Mouse (Mus musculus) embryonic facial prominence, embryonic 12.5 days (tissue): ENCODE results near the gene Abca15. TPM values are rescaled to one million over a fixed set of nuclear protein-coding genes. Genes with fewer than 3 reads are reported as not detected.
A peak's percentile ranks its signal among the peaks of the same experiment; 100 is the strongest.
"Not testable (repeated sequence)": the region's sequence is repeated elsewhere in the genome, so short reads cannot be mapped to it uniquely, and the experiment has no call there.

Source experiments
- ATAC-seq: fragments of 200-750 bp; cut with Nextera tagmentation; 2 replicates; pipeline ENCODE4 v1.8.0; 2017; ENCODE audit not compliant: insufficient number of reproducible peaks, insufficient read depth, low FRiP score, low TSS enrichment
- H3K27ac ChIP-seq: fragments of 300-500 bp; sonication (generic); 2 replicates; pipeline ENCODE4 v1.5.1; 2016; ENCODE audit warnings: mild to moderate bottlenecking
- H3K27me3 ChIP-seq: fragments of 300-500 bp; sonication (generic); 2 replicates; pipeline ENCODE4 v1.6.1; 2016; ENCODE audit warnings: mild to moderate bottlenecking, moderate library complexity
- H3K36me3 ChIP-seq: fragments of 300-500 bp; sonication (generic); 2 replicates; pipeline ENCODE4 v1.6.1; 2016; ENCODE audit warnings: mild to moderate bottlenecking
- H3K4me1 ChIP-seq: fragments of 300-500 bp; sonication (generic); 2 replicates; pipeline ENCODE4 v1.6.1; 2016
- H3K4me2 ChIP-seq: fragments of 300-500 bp; sonication (generic); replicated peaks from 2 replicates; pipeline ENCODE4 v1.6.1; 2016; ENCODE audit warnings: mild to moderate bottlenecking, moderate library complexity
- H3K4me3 ChIP-seq: fragments of 300-500 bp; sonication (generic); 2 replicates; pipeline ENCODE4 v1.5.1; 2016; ENCODE audit warnings: mild to moderate bottlenecking
- H3K9ac ChIP-seq: fragments of 300-500 bp; sonication (generic); 2 replicates; pipeline ENCODE4 v1.6.1; 2016; ENCODE audit warnings: mild to moderate bottlenecking, moderate library complexity
- H3K9me3 ChIP-seq: fragments of 300-500 bp; sonication (generic); 2 replicates; pipeline ENCODE4 v1.6.1; 2016; ENCODE audit warnings: mild to moderate bottlenecking, moderate library complexity
- WGBS: fragments of 180-500 bp; shearing (Covaris S2); methylation state at CpG from one replicate; pipeline ENCODE4 v1.1.7; 2016; 5-methylcytosine and 5-hydroxymethylcytosine counted together
- polyA plus RNA-seq: library from polyadenylated mRNA; unstranded; fragments of >200 nt; fragmentation: Nextera tagmentation; extraction: Ambion mirVana; gene quantifications from 2 replicates; pipeline ENCODE4 v1.2.1, GENCODE M21; 2016

The Abca15 gene
- polyA plus RNA-seq: not detected in 2 replicates

GRCm38 (mm10) chr7:120328087-120328793 lies at the start of gene Abca15:
Abca15 (plus strand) TSS chr7:120328670.
- peak within 1 kb of the TSS; percentile 48 for H3K4me2 ChIP-seq
- no peak within 1 kb of the TSS for H3K27ac ChIP-seq
- H3K9me3 ChIP-seq: no peaks in the 10 kb centered on the region
- H3K36me3 ChIP-seq: no peaks in the 10 kb centered on the region
- H3K9ac ChIP-seq: no peak within 1 kb of the TSS
- ATAC-seq: peak; percentile 57
- WGBS: 83% methylated on average over 22 of the region's 22 CpGs
- peaks cover 2% of the 10 kb centered on the region; the same call in 1 of the 2 replicates for H3K4me1 ChIP-seq
- no peak within 1 kb of the TSS for H3K4me3 ChIP-seq
- no peaks in the 10 kb centered on the region for H3K27me3 ChIP-seq

DNA sequence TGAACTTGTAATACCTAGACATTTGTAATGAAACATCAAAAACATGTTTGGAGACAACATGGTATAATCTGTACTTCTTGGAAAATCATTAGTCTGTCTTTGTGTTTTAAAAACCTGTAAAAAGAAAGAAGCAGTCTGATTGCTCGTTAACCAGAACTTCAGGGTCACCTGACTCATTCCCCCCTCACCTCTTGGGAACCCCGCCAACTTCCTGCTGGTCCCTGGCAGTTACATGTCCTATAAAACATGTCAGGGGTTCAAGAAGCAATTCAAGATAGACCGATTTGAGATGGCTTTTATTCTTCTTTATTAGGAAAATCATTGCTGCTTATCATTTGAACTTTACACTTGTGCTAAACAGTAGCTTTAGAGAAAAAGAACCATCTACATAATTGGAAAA lies 43.2 kb upstream of the Abca15 start:
- Histone ChIP-seq H3K4me3 (no peak overlapping the region), H3K27ac (no peak overlapping the region), H3K36me3 (no peaks in the 10 kb centered on the region), H3K4me2 (no peak overlapping the region), H3K27me3 (no peaks in the 10 kb centered on the region), H3K9me3 (no peaks in the 10 kb centered on the region), H3K4me1 (no peaks in the 10 kb centered on the region), H3K9ac (no peak overlapping the region)
- ATAC-seq: no peak
- WGBS: 69% methylated on average over 3 of the region's 3 CpGs

- Histone ChIP-seq H3K4me3 (no peak overlapping the region), H3K27ac (no peak overlapping the region), H3K9me3 (no peaks in the 10 kb centered on the region), H3K27me3 (no peaks in the 10 kb centered on the region), H3K4me1 (no peaks in the 10 kb centered on the region), H3K4me2 (no peak overlapping the region), H3K9ac (no peak overlapping the region), H3K36me3 (no peaks in the 10 kb centered on the region)
- 62% methylated on average over 1 of the region's 1 CpGs for WGBS
- ATAC-seq: no peak
Measured at GRCm38 (mm10) chr7:120316086-120316485, 12.4 kb upstream of the Abca15 start.

- no peaks in the 10 kb centered on the region for H3K36me3 ChIP-seq
- WGBS: 47% methylated on average over 4 of the region's 4 CpGs
- no peaks in the 10 kb centered on the region for H3K9me3 ChIP-seq
- no peak overlapping the region for H3K9ac ChIP-seq
- H3K4me1 ChIP-seq: peaks cover 2% of the 10 kb centered on the region; the same call in 1 of the 2 replicates
- H3K27me3 ChIP-seq: no peaks in the 10 kb centered on the region
- ATAC-seq: no peak
- H3K4me2 ChIP-seq: no peak overlapping the region
- no peak overlapping the region for H3K4me3 ChIP-seq
- H3K27ac ChIP-seq: no peak overlapping the region
Measured at GRCm38 (mm10) chr7:120322963-120323362, 5.5 kb upstream of the Abca15 start.

DNA sequence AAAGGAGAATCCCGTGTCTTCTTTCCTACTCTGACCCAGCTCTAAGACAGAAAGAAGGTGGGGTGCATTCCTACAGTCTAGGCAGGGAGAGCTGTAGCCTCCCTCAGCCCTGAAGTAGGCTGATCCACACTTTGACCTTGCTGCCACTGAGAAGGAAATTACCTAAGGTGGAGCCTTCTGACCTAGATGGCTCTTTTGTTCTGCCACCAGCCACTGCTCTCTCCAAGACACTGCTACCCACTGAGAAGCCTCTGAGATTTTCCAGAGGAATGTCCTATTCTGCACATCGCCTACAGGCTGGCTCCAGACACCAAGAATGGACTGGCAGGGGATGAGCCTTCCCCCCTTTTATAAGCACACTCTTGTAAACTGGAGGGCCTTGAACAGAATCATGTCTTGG lies 2.6 kb upstream of the Abca15 start:
- H3K4me1 ChIP-seq, H3K27ac ChIP-seq, ATAC-seq, H3K4me3 ChIP-seq, H3K9me3 ChIP-seq, H3K36me3 ChIP-seq, H3K9ac ChIP-seq, H3K4me2 ChIP-seq, H3K27me3 ChIP-seq: not testable (repeated sequence)
- 58% methylated on average over 2 of the region's 2 CpGs for WGBS

GRCm38 (mm10) chr7:120327220-120328073 lies 1.0 kb upstream of the Abca15 start:
- no peaks in the 10 kb centered on the region for H3K27me3 ChIP-seq
- H3K9me3 ChIP-seq: no peaks in the 10 kb centered on the region
- H3K4me2 ChIP-seq: peak overlapping the region; percentile 48
- no peak overlapping the region for H3K4me3 ChIP-seq
- peak; percentile 57; the same call in 1 of the 2 replicates for ATAC-seq
- H3K27ac ChIP-seq: no peak overlapping the region
- H3K36me3 ChIP-seq: no peaks in the 10 kb centered on the region
- 14% methylated on average over 22 of the region's 22 CpGs for WGBS
- peaks cover 2% of the 10 kb centered on the region; the same call in 1 of the 2 replicates for H3K4me1 ChIP-seq
- no peak overlapping the region for H3K9ac ChIP-seq

DNA sequence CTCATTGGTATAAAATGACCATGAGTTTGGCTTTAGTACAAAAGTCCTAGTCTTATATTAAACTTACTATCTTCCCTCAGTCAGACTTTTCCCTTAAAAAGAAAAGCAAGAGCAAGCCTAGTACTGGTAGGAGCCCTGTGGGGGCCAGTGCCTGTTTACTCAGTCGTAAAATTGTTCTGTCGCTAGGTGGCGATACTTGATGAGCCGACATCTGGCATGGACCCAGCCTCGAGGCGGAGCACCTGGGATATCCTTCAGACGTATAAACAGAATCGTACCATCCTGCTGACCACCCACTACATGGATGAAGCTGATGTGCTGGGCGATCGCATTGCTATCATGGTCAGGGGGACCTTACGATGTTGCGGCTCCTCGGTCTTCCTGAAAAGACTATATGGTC lies 32.7 kb downstream of the Abca15 start:
- no peaks in the 10 kb centered on the region for H3K27me3 ChIP-seq
- H3K4me3 ChIP-seq: no peak overlapping the region
- no peak overlapping the region for H3K4me2 ChIP-seq
- H3K9me3 ChIP-seq: no peaks in the 10 kb centered on the region
- ATAC-seq: no peak
- H3K9ac ChIP-seq: no peak overlapping the region
- H3K4me1 ChIP-seq: no peaks in the 10 kb centered on the region
- H3K27ac ChIP-seq: no peak overlapping the region
- 34% methylated on average over 13 of the region's 13 CpGs for WGBS
- H3K36me3 ChIP-seq: no peaks in the 10 kb centered on the region

DNA sequence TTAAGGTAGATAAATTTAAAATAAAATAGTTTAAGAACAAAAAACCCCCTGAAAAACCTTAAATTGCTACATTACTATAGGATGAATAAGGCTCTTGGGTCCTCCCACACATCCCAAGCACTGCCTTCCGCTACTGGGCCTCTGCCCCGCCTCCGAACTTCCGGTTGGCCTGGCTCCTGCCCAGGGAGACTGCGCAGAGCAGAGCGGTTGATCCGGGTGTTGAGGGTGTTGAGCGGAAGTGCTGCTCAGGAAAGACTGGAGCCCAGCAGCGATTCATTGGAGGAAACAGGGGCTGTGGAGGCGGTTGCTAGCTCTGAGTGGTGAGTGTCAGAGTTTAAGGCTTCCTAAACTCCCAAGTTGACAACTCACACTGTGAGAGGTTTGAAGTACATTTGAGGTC lies 81.0 kb downstream of the Abca15 start, which contains the start of gene Abca16:
Gene Abca16, plus strand, starts transcription at position 201 of the 400 bp plus-strand sequence.
- no peak for ATAC-seq
- Histone ChIP-seq H3K27ac (no peak within 1 kb of the TSS), H3K9me3 (no peaks in the 10 kb centered on the region), H3K27me3 (no peaks in the 10 kb centered on the region), H3K9ac (no peak within 1 kb of the TSS), H3K4me1 (no peaks in the 10 kb centered on the region), H3K36me3 (no peaks in the 10 kb centered on the region), H3K4me3 (no peak within 1 kb of the TSS), H3K4me2 (no peak within 1 kb of the TSS)
- WGBS: 59% methylated on average over 10 of the region's 10 CpGs

DNA sequence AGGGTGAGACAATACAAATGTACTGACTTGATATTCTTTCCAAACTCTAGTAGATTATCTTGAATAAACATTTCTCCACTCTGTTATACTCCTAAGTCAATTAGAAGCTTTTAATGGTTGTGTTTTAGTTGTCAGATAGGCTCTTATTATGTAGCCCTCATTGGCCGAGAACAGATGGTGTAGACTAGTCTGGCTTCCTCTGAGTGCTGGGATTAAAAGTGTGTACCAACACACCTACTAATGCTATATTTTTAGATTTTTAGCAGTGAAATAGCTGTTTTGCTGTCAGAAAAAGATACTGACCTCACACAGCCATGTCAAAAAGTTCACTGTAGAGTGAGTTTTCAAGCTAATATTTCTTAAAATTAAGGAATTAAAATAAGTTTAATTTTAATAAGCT lies 83.9 kb downstream of the Abca15 start:
- 73% methylated on average over 1 of the region's 1 CpGs for WGBS
- H3K36me3 ChIP-seq: no peaks in the 10 kb centered on the region

DNA sequence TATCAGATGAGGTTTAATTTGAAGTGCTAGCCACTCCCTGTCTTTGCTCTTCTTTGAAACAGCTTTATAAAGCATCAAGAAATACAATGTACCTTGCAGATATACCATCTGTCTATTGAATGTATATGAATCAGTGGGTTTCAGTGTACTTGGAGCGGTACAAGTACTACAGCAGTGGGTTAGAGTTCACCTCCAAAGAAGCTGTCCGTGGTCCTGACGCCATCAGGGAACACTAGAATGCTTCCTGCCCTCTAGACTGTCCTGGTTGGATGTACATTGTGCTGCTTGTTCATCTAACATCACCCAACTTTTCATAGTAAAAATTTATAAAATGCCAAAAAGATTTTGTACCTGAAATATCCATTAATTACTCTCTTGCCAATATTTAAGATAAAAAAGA lies 98.2 kb downstream of the Abca15 start:
- WGBS: 28% methylated on average over 3 of the region's 3 CpGs
- Histone ChIP-seq H3K9ac (no peak overlapping the region), H3K27me3 (no peaks in the 10 kb centered on the region), H3K9me3 (no peaks in the 10 kb centered on the region), H3K4me3 (no peak overlapping the region), H3K4me2 (no peak overlapping the region), H3K4me1 (no peaks in the 10 kb centered on the region), H3K36me3 (no peaks in the 10 kb centered on the region), H3K27ac (no peak overlapping the region)
- ATAC-seq: no peak

More for the DNA sequence above, 83.9 kb downstream of the Abca15 start:
- Histone ChIP-seq H3K9ac (no peak overlapping the region), H3K4me2 (no peak overlapping the region), H3K4me3 (no peak overlapping the region), H3K27me3 (no peaks in the 10 kb centered on the region), H3K9me3 (no peaks in the 10 kb centered on the region), H3K27ac (no peak overlapping the region), H3K4me1 (no peaks in the 10 kb centered on the region)
- ATAC-seq: no peak

DNA sequence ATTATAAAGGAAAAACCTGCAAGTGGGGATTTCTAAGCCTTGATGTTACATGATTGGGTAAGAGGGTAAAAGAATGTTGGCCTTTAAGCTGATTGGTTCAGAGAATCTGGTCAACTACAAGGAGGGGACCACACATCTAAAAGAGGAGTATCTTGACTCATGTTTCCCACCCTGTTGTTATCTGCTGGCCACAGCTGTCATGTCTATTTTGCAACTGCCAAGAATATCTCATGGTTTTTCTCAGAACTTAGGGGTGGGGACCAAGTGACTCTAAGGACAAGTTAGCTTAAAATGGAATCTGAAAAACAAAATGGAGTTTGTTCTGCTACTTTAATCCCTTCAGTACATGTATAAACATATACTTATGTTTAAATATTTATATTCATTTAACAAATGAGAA lies 103.0 kb downstream of the Abca15 start:
- no peaks in the 10 kb centered on the region for H3K36me3 ChIP-seq

More for the DNA sequence above, 103.0 kb downstream of the Abca15 start:
- Histone ChIP-seq H3K4me2 (no peak overlapping the region), H3K4me3 (no peak overlapping the region), H3K4me1 (no peaks in the 10 kb centered on the region), H3K27me3 (no peaks in the 10 kb centered on the region), H3K27ac (no peak overlapping the region), H3K9me3 (no peaks in the 10 kb centered on the region), H3K9ac (no peak overlapping the region)
- no peak for ATAC-seq
